14 mouse cellular contexts compared by ENCODE assay signal in the genomic region with DNA sequence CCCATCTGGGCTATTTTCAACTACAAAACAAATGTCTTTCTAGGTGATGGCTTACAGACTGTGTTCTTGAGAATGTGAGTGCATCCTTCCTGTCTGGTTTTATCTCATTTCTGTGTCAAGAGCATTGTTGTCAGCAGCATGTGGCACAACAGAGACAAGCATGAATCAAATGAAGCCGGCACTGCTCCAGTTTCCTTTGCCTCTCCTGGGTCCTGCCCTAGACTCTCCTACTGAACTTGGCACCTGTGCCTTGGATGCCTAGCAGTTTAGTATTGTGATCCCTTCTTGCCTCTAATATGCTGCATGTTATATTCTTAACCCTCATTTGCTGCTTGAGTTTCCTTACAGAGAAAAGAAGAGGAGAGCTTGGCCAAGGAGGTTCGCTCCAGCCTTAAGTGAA.
DNase-seq lines count a peak whose midpoint lies in the region; ATAC-seq lines count a peak whose summit lies in the region.
"Had no signal": no experiment of that assay in that cellular context is flagged by ENCODE, and none has a peak within 500 bp of the region (broad histone marks: within the 10 kb centered on the region; RNA-seq: fewer than 3 reads in every experiment).

No protein-coding gene starts in this region.

- peaks cover 23% of the 10 kb centered on the region for H3K27me3 ChIP-seq in midbrain, embryonic 12.5 days
- H3K27me3 ChIP-seq in midbrain, embryonic 16.5 days (ENCODE audit: control insufficient read depth, insufficient read depth, low read depth, low read length): no peaks in the 10 kb centered on the region
- no peaks in the 10 kb centered on the region for H3K27me3 ChIP-seq in forebrain, embryonic 15.5 days
- 0 out of 2 replicates have a peak, but pooled peaks cover 3% of the 10 kb centered on the region for H3K27me3 ChIP-seq in neural tube, embryonic 15.5 days (replicated peaks)
- H3K27me3 ChIP-seq: embryonic facial prominence, embryonic 15.5 days; intestine, embryonic 15.5 days had no signal

- no peaks in the 10 kb centered on the region for H3K36me3 ChIP-seq in midbrain, embryonic 12.5 days
- no peaks in the 10 kb centered on the region for H3K36me3 ChIP-seq in midbrain, embryonic 16.5 days (ENCODE audit: control insufficient read depth, insufficient read depth, low read length)
- H3K36me3 ChIP-seq in forebrain, embryonic 15.5 days: no peaks in the 10 kb centered on the region
- no peaks in the 10 kb centered on the region for H3K36me3 ChIP-seq in neural tube, embryonic 15.5 days
- H3K36me3 ChIP-seq: embryonic facial prominence, embryonic 15.5 days; intestine, embryonic 15.5 days; limb, embryonic 12.5 days had no signal

- no peaks in the 10 kb centered on the region for H3K9me3 ChIP-seq in midbrain, embryonic 12.5 days
- H3K9me3 ChIP-seq in midbrain, embryonic 16.5 days (replicated peaks; ENCODE audit: control insufficient read depth, low read length, poor library complexity, severe bottlenecking): no peaks in the 10 kb centered on the region
- H3K9me3 ChIP-seq in forebrain, embryonic 15.5 days: no peaks in the 10 kb centered on the region
- H3K9me3 ChIP-seq in neural tube, embryonic 15.5 days (replicated peaks): no peaks in the 10 kb centered on the region
- H3K9me3 ChIP-seq: embryonic facial prominence, embryonic 15.5 days; intestine, embryonic 15.5 days; limb, embryonic 12.5 days had no signal

- 0 out of 2 replicates have a peak overlapping the region, but pooled peaks have one; percentile 25 for H3K27ac ChIP-seq in midbrain, embryonic 12.5 days (replicated peaks)
- H3K27ac ChIP-seq in midbrain, embryonic 16.5 days (ENCODE audit: low read length): no peak overlapping the region
- H3K27ac ChIP-seq in forebrain, embryonic 15.5 days (replicated peaks): peak overlapping the region; percentile 80
- H3K27ac ChIP-seq in neural tube, embryonic 15.5 days (replicated peaks): no peak overlapping the region
- H3K27ac ChIP-seq: embryonic facial prominence, embryonic 15.5 days; intestine, embryonic 15.5 days; limb, embryonic 12.5 days had no signal

- peaks cover 13% of the 10 kb centered on the region for H3K4me1 ChIP-seq in midbrain, embryonic 12.5 days
- no peaks in the 10 kb centered on the region for H3K4me1 ChIP-seq in midbrain, embryonic 16.5 days (ENCODE audit: control insufficient read depth, insufficient read depth, low read length)
- peaks cover 14% of the 10 kb centered on the region for H3K4me1 ChIP-seq in forebrain, embryonic 15.5 days
- H3K4me1 ChIP-seq in neural tube, embryonic 15.5 days: 0 out of 2 replicates have a peak, but pooled peaks cover under 1% of the 10 kb centered on the region
- H3K4me1 ChIP-seq: embryonic facial prominence, embryonic 15.5 days; intestine, embryonic 15.5 days; limb, embryonic 12.5 days had no signal

- peak; percentile 18 for DNase-seq in embryo, embryonic 10.5 days (ENCODE audit: low spot score)
- no peak for DNase-seq in embryo, embryonic 9.5 days (ENCODE audit: extremely low spot score)
- DNase-seq in ovary, postnatal 10 days (ENCODE audit: low spot score): no peak
- DNase-seq: liver, postnatal 0 days; retina, postnatal 1 day had no signal

- 13% methylated on average over 2 of the region's 2 CpGs for WGBS in midbrain, embryonic 12.5 days
- 10% methylated on average over 2 of the region's 2 CpGs for WGBS in midbrain, embryonic 16.5 days
- 13% methylated on average over 2 of the region's 2 CpGs for WGBS in forebrain, embryonic 15.5 days
- WGBS in neural tube, embryonic 15.5 days: 21% methylated on average over 2 of the region's 2 CpGs

- peak overlapping the region; percentile 5; the same call in 1 of the 2 replicates for H3K4me2 ChIP-seq in midbrain, embryonic 12.5 days (replicated peaks)
- H3K4me2 ChIP-seq in midbrain, embryonic 16.5 days (ENCODE audit: low read length): no peak overlapping the region
- no peak overlapping the region for H3K4me2 ChIP-seq in forebrain, embryonic 15.5 days (replicated peaks)
- no peak overlapping the region for H3K4me2 ChIP-seq in neural tube, embryonic 15.5 days
- H3K4me2 ChIP-seq: embryonic facial prominence, embryonic 15.5 days; intestine, embryonic 15.5 days; limb, embryonic 12.5 days had no signal

- H3K9ac ChIP-seq in midbrain, embryonic 12.5 days (replicated peaks): no peak overlapping the region
- H3K9ac ChIP-seq in midbrain, embryonic 16.5 days (ENCODE audit: low read depth, low read length): no peak overlapping the region
- H3K9ac ChIP-seq in forebrain, embryonic 15.5 days (replicated peaks): no peak overlapping the region
- H3K9ac ChIP-seq in neural tube, embryonic 15.5 days (replicated peaks): no peak overlapping the region
- H3K9ac ChIP-seq: embryonic facial prominence, embryonic 15.5 days; intestine, embryonic 15.5 days; limb, embryonic 12.5 days; liver, postnatal 0 days had no signal

- no peak overlapping the region for H3K4me3 ChIP-seq in midbrain, embryonic 12.5 days
- H3K4me3 ChIP-seq in midbrain, embryonic 16.5 days (ENCODE audit: low read depth, low read length): no peak overlapping the region
- H3K4me3 ChIP-seq in forebrain, embryonic 15.5 days: no peak overlapping the region
- H3K4me3 ChIP-seq in neural tube, embryonic 15.5 days (replicated peaks): no peak overlapping the region
- H3K4me3 ChIP-seq: embryonic facial prominence, embryonic 15.5 days; intestine, embryonic 15.5 days; limb, embryonic 12.5 days had no signal

- no peak; the same call in 1 of the 2 replicates for ATAC-seq in midbrain, embryonic 12.5 days (ENCODE audit: low FRiP score, low read depth)
- ATAC-seq in midbrain, embryonic 16.5 days: no peak; the same call in 1 of the 2 replicates
- no peak; the same call in 1 of the 2 replicates for ATAC-seq in forebrain, embryonic 15.5 days (replicated peaks)
- no peak for ATAC-seq in megakaryocyte progenitor cell, adult 5-6 weeks (replicated peaks; ENCODE audit: poor library complexity)
- ATAC-seq in neural tube, embryonic 15.5 days (ENCODE audit: low FRiP score): no peak
- ATAC-seq: activated CD4-positive, CD25-positive, alpha-beta regulatory T cell, adult 4 months; intestine, embryonic 15.5 days; liver, postnatal 0 days had no signal

Comparison
In these comparisons a context has a peak if more than half of its experiments do, and no peak if none do; other contexts are left out.
1. H3K27ac ChIP-seq: peak in midbrain, embryonic 12.5 days (single experiment) and forebrain, embryonic 15.5 days (single experiment); none in midbrain, embryonic 16.5 days (single experiment) and neural tube, embryonic 15.5 days (single experiment).